Mouse (Mus musculus) central nervous system, embryonic 14 days (tissue): ENCODE measurements around the gene Wdr74. TPM values are rescaled to one million over a fixed set of nuclear protein-coding genes. Genes with fewer than 3 reads are reported as not detected.

Source experiments
- polyA plus RNA-seq: library from polyadenylated mRNA; depleted of rRNA; stranded (reverse); fragments of >200 nt; gene quantifications from 2 replicates; pipeline ENCODE4 v1.2.3, GENCODE M21; 2012; rRNA removed

Gene Wdr74
- polyA plus RNA-seq, result 63.8 and 65.5 TPM in 2 replicates

GRCm38 (mm10) chr19:8735389-8736159 lies at the start of gene Wdr74:
Wdr74 (plus strand) TSS chr19:8735827.

DNA sequence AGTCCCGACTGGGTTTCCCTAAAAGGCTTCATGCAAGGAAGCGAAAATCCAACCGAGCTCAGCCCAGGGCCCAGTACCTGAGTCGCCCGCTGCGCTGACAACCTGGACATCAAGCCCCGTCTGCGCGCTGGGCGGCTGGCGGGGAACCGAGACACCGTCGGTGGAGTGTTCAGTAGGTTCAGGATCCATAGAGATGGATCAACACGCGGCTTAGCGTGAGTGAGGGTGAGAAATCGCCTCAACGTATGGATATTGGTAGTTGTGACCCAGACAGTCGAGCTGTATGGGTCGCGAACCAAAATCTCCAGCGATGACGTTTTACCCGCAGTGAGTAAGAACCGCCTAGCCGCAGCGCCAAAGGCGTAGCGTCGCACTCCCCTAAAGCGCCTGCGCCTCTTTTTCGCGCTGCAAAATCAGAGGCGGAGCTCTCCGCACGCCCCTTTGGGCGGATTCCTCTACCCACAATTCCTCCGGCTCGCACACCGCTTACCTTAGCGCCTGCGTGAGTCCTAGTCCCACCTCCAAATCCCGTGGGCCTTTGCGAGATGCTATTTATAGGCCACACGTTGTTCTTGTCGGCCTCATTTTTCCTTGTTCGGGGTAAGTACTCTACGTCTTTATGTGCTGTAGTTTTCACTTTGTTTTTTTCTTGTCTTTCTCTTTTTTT lies 12.6 kb upstream of the Wdr74 start, which contains the start of gene Slc3a2:
TSS of gene Slc3a2 (minus strand) at position 463 of the 667 bp plus-strand sequence.

GRCm38 (mm10) chr19:8740603-8741002 lies 5.0 kb downstream of the Wdr74 start, which contains the start of gene 1700092M07Rik:
1700092M07Rik (plus strand) TSS chr19:8740718.

GRCm38 (mm10) chr19:8741243-8741869 lies 5.7 kb downstream of the Wdr74 start, which contains the start of gene Stx5a:
Stx5a (plus strand) TSS chr19:8741413.

GRCm38 (mm10) chr19:8756635-8757387 lies 21.2 kb downstream of the Wdr74 start, which contains the start of gene Nxf1:
Nxf1 (plus strand) TSS chr19:8757073.

GRCm38 (mm10) chr19:8770567-8771270 lies 35.1 kb downstream of the Wdr74 start, which contains the start of gene Tmem223:
Tmem223 (plus strand) TSS chr19:8770996.

GRCm38 (mm10) chr19:8774086-8774835 lies 38.6 kb downstream of the Wdr74 start, which contains the start of gene Tmem179b:
Tmem179b (minus strand) TSS chr19:8774467.

DNA sequence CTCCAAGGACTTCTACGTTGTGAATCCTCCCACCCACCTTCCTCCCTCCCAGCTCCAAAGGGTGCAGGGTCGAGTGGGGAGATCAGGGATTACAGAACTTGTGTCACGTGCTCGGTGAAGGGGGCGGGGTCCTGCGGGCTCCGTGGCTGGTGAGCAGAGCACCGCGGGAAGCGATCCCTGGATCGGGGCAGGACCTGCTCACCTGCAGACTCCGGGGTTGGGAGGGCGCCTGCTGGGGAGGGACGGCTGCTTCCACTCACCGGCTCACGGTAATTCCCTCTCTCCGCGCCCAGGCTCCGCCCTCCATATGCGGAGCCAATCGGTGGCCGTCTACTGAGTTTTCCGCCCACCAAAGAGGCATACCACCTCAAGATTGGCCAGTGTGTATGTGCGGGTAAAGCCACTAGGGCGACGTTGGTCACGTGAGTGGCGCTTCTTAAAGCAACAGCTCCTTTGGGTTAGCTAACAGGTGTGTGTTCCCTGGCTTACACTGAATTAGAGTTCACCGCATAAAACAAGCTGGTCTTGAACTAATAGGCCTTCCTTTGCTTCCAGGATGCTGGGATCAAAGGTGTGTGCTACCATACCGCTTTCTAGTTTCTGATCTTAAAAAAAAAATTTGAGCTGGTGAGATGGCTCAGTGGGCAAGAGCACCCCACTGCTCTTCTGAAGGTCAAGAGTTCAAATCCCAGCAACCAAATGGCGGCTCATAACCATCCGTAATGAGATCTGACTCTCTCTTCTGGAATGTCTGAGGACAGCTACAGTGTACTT lies 50.6 kb downstream of the Wdr74 start, which contains the start of gene Taf6l:
TSS of gene Taf6l (minus strand) at position 410 of the 774 bp plus-strand sequence.

Other genes with a start within 250 kb of the Wdr74 start
- 5.2 and 5.9 TPM in 2 replicates for gene Slc22a8, start 144.6 kb upstream of the Wdr74 start, polyA plus RNA-seq
- 10.5 and 10.8 TPM in 2 replicates for gene Slc22a6, start 117.8 kb upstream of the Wdr74 start, polyA plus RNA-seq
- gene Chrm1, start 72.0 kb upstream of the Wdr74 start, polyA plus RNA-seq, result 1.2 and 1.8 TPM in 2 replicates
- 139 and 144 TPM in 2 replicates for gene Slc3a2, start 12.5 kb upstream of the Wdr74 start, polyA plus RNA-seq
- gene 1700092M07Rik, start 4.9 kb downstream of the Wdr74 start, polyA plus RNA-seq, result 2.2 and 3.8 TPM in 2 replicates
- 128 and 133 TPM in 2 replicates for gene Stx5a, start 5.6 kb downstream of the Wdr74 start, polyA plus RNA-seq
- gene Nxf1, start 21.2 kb downstream of the Wdr74 start, polyA plus RNA-seq, result 237 and 239 TPM in 2 replicates
- 238 and 255 TPM in 2 replicates for gene Tmem223, start 35.2 kb downstream of the Wdr74 start, polyA plus RNA-seq
- 27.4 and 32.0 TPM in 2 replicates for gene Tmem179b, start 38.6 kb downstream of the Wdr74 start, polyA plus RNA-seq
- 26.2 TPM in 2 replicates for gene Taf6l, start 50.6 kb downstream of the Wdr74 start, polyA plus RNA-seq
- 141 and 149 TPM in 2 replicates for gene Polr2g, start 62.8 kb downstream of the Wdr74 start, polyA plus RNA-seq
- gene Zbtb3, start 66.7 kb downstream of the Wdr74 start, polyA plus RNA-seq, result 5.2 and 5.8 TPM in 2 replicates
- gene Ttc9c, start 83.5 kb downstream of the Wdr74 start, polyA plus RNA-seq, result 50.1 and 61.9 TPM in 2 replicates
- 92.1 and 94.3 TPM in 2 replicates for gene Hnrnpul2, start 84.2 kb downstream of the Wdr74 start, polyA plus RNA-seq
- 0.57 and 1.3 TPM in 2 replicates for gene AC129217.1, start 93.9 kb downstream of the Wdr74 start, polyA plus RNA-seq
- 78.4 and 83.2 TPM in 2 replicates for gene Bscl2, start 101.6 kb downstream of the Wdr74 start, polyA plus RNA-seq
- 190 TPM in 2 replicates for gene Gng3, start 103.4 kb downstream of the Wdr74 start, polyA plus RNA-seq
- 0.85 and 0.94 TPM in 2 replicates for gene Lrrn4cl, start 114.9 kb downstream of the Wdr74 start, polyA plus RNA-seq
- 136 and 140 TPM in 2 replicates for gene Ubxn1, start 135.7 kb downstream of the Wdr74 start, polyA plus RNA-seq
- gene Uqcc3, start 145.1 kb downstream of the Wdr74 start, polyA plus RNA-seq, result 51.3 and 57.6 TPM in 2 replicates
- 4.9 and 6.7 TPM in 2 replicates for gene Lbhd1, start 147.9 kb downstream of the Wdr74 start, polyA plus RNA-seq
- not detected in 2 replicates for gene Gm49403, start 148.1 kb downstream of the Wdr74 start, polyA plus RNA-seq
- 67.3 and 81.7 TPM in 2 replicates for gene 1810009A15Rik, start 153.0 kb downstream of the Wdr74 start, polyA plus RNA-seq
- gene Gm49416, start 153.1 kb downstream of the Wdr74 start, polyA plus RNA-seq, result 0.18 and 1.1 TPM in 2 replicates
- 28.9 and 29.0 TPM in 2 replicates for gene Ints5, start 157.2 kb downstream of the Wdr74 start, polyA plus RNA-seq
- 157 and 161 TPM in 2 replicates for gene Ganab, start 162.2 kb downstream of the Wdr74 start, polyA plus RNA-seq
- gene B3gat3, start 184.5 kb downstream of the Wdr74 start, polyA plus RNA-seq, result 146 and 151 TPM in 2 replicates
- gene Rom1, start 193.5 kb downstream of the Wdr74 start, polyA plus RNA-seq, result 2.0 and 3.3 TPM in 2 replicates
- gene Eml3, start 193.7 kb downstream of the Wdr74 start, polyA plus RNA-seq, result 18.3 and 26.1 TPM in 2 replicates
- gene Mta2, start 206.0 kb downstream of the Wdr74 start, polyA plus RNA-seq, result 62.2 and 65.0 TPM in 2 replicates
- gene Tut1, start 218.0 kb downstream of the Wdr74 start, polyA plus RNA-seq, result 26.1 and 29.3 TPM in 2 replicates
- gene Eef1g, start 231.2 kb downstream of the Wdr74 start, polyA plus RNA-seq, result 429 and 446 TPM in 2 replicates